Mouse (Mus musculus): Measurements from ENCODE around the gene Pde4dip.

Gene Pde4dip

DNA sequence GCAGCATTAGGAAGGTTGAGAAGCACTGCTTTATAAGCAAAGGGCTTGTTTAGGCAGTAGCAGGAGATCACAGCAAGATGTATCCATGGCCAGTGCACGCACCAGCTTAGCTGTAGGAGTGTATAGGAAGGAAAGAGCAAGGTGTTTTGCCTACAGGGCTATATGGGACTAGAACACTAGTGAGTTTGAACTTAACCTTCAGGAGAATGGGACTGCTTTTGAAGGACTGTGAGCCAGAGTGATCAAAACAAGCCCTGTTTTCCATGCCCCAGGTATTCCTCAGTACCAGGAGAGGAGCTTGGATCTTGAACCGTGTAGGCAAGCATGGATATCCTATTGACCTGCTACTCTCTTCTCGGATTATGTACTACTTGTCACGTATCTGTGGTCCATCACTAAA lies 247.1 kb downstream of the Pde4dip start:
- no peak for DNase-seq

Data from embryo, embryonic 11 days (tissue).